Mouse (Mus musculus): Measurements from ENCODE around the gene Abcb5.

The Abcb5 gene

DNA sequence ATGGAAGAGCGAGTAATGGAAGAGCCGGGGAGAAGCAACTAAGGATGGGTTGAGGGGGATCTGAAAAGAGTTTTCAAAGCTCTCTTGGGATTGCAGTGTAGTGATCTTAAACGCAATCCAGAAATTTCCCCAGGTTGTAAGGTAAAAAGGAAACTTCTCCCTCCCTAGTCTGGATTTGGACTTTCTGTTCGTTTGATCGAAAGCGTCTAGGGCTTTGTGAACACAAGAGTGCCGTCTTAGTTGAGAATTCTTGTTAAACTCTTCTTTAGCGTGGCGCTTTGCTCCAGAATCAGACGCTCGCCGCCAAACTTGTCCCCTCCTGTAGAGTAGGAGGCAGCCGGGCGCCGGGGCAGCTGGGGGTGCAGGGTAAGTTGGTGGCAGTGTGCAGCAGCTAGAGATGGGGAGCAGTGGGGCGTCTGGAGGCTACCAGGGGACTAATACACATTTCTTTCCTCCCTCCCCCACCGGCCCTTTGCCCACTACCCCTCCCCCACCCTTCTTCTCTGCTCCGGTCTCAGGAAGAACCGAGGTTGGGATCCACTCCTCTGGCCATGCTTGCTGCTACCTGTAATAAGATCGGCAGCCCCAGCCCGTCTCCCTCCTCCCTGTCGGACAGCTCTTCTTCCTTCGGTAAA, 118.2 kb downstream of the Abcb5 start:
- DNase-seq, result no peak

DNA sequence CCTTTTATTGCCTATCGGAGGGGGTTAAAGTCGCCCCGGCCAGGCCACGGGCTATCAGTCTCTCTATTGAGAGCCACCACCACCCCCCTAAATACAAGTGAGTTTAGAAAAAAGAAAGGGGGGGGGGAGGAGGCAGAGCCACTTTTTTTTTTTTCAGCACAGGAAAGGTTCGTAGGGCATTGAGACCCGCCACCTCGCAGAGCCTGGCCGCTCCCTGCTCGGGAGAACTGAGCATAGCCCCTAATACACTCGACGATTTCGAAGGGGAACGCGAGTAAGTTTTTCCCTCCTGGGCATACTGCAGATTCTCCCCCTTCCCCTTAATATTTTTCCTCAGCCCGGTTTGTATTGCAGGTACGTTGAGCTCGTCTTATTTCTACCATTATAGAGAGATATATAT, 118.8 kb downstream of the Abcb5 start:
- DNase-seq, result no peak

DNA sequence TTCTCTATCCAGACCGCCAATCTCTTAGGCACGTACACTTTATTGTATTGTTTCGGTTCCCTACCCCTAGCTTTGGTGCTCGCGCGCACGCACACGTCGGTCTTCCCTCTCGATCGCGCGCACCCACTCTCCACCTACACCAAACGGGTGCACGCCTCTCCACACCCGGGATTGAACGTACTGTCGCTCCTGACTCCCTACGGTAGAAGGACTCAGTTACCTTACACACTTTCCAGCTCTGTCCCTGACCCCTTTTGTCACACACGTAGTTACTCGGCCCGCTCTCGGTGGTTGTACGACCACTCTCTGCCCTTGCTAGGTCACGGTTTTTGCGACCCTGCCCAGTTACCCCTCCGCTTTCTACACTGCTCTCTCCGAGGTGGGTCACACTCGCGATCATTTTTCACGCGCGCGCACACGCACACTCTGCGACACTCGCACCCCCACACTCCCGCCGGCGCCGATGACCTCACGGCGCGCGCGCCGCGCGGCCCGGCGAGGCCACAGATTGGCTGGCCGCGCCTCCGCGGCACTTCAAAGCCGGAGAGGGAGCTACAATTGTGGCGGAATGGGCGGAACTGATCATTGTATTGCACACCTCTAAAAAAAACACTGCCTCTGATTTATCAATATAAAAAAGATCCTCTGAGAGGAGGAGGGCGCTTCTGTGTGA, 119.4 kb downstream of the Abcb5 start:
- peak; percentile 21 for DNase-seq

DNA sequence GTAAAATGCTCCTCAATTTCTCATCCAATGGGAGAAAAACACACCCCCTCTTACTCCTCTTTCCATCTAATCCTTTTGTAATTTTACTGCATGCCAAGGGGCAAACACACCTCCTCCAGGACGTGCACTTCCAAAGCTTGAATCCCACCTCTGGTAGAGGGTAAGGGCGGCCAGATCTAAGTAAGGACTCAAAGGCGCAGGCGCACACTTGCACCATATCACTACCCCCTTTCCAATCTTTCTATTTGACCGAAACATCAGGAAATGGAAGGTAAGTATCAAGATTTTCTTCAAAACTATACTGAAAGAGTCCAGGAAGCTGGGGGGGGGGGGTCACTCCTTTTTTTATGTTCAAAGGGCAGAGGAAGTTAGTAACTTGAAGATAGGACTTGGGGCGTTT, 120.0 kb downstream of the Abcb5 start, which contains the start of gene Sp8:
Gene Sp8 (plus strand): TSS at position 109 of the 400 bp plus-strand sequence.
- no peak for DNase-seq

DNA sequence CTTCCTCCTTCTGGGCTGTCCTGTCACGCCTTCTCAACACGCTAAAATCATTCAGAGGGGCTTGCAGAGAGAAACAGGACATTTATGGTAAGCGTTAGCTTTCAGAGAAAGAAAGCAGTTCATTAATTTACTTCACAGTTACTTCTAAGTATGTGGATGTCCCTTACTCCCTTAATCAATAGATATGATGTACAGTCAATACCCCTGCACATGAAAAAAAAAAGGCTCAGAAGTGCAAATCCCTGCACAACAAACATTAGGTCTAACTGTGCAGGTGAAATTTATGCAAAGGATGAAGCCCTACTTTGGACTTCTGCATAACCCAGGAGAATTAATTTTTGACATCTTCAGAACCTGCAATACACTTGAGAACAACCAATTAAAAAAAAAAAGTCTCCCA, 120.9 kb downstream of the Abcb5 start:
- no peak for DNase-seq

DNA sequence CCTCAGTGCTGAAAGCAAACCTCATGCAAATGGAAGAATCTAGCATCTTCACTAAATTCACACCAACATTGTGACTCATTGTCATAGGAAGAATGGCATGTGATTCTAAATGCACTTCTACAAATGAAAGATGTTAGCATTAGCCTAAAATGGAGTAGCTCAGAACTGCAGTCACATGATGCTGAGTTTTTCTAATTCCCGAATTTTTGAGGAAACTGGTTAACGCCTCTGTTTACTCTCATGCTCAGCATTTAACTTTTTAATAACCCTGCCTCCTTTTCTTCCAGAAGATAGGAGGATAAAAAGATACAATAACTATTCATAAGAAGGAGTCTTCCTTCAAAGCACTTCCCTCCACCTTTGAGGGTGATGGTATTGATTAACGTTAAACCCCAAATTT, 121.4 kb downstream of the Abcb5 start:
- no peak for DNase-seq

DNA sequence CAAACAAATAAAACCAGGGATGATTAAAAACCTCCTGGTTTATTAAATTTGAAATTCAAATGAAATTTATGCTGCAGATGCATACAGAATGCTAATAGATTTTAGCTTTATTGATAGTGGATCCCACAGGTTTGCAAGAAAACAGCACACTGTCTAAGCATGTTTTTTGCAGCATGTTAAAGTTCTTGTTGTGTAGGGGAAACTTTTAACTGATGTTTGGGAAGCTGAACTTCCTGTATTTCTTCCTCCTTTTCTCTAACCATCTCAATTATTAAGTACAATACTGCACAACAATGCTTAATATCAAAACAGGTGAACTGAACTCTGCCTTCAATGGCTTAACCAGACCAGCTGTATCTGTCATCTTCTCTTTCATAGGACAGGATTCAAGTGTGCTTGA, 122.1 kb downstream of the Abcb5 start:
- DNase-seq, result no peak

DNA sequence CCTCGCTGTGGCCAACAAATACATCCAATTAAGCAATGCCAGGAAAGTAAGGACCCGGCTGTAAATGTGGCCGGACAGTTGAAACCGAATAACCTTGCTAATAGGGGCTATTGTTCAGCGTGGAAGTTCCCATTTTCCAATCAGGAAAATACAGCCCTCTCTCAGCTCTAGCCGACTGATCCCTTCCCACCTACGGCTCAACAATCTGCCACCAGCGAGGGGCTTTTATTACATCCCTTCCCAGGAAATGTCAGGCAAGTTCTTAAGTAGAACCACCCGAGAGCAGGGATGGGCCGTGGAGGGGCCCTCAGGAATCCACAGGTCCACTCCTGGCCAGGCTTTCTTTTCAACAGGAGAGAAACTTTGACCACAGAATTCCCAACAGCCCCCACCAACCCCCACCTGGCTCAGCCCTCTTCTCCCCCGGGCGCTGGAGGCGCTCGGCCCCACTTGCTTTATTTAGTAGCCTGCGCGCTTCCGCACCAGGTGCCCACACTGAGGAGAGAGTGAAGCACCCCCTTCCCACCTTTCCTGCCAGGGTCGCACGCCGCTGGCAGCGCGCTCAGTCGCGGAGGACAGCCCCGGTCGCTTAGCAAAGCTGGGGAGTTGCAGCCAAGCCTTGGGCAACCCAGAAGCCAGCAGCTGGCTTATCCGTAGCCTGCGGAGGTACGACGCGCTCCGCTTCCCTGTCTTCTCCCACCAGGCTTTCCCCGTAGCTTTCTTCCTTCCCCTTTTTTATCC, 123.4 kb downstream of the Abcb5 start:
- DNase-seq, result no peak

DNA sequence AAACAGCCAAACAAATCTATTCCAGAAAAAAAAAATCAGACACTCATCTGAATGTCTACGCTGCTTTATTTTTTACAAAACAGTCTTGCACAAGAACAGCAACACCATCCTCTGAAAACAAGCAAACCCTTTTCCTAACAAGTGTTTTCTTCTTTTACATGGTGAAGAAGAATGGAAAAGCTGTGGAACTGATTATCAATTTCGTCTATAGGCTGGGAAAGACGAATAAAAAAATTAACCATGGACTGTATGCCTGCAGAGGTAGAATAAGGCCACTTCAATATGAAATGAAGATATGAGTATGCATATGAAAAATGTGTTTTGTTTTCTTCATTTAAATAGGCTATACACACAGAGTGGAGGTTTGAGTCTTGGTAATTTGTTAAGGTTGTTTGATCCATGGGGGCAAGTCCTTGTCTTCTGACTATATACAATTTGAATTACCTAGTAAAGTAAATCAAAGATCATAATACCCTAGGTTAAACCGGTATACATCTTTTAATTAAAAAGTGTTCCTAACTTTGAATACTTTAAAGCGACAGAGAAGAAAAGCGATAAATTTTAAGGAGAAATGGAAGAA, 124.2 kb downstream of the Abcb5 start:
- DNase-seq, result no peak

DNA sequence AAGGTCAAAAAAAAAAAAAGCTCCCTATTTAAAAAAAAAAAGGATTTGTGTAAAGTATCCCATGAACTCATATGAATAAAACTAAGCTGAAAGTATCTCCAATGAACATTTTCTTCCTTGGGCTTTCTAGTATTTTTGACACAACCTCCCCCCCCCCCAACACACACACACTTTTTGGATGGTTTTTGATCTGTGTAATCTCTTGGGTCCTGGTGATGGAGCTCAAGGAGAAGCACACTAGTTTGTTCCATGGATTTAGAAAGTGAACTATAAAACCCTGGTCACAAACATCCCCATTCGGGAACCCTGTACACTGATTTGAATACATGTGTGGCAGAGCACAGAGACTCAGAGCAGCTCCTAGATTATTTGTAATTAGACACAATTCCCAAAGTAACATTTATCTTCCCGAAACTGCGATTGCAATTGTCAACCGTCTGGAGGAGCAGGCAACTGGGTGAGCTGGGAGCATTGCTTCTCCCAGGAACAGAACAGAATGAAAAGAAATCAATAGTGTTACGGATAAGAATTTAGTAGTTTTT, 124.8 kb downstream of the Abcb5 start:
- no peak for DNase-seq

DNA sequence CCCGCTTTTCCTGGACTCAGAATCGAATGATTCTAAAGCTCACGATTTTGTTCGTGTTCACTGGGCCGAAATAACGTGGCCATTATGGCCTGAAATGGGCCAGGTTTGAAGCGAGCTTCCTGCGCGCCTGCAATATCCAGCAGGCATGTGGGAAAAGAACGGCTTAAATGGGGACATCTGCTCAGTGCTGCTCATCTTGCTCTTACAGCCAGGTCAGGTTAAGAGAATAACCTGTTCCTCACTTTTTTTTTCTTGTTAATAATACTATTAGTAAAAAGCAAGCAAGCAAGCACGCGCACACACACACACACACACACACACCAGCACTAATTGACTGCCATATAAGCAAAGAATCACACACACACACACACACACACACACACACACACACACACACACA, 125.4 kb downstream of the Abcb5 start:
- no peak for DNase-seq

DNA sequence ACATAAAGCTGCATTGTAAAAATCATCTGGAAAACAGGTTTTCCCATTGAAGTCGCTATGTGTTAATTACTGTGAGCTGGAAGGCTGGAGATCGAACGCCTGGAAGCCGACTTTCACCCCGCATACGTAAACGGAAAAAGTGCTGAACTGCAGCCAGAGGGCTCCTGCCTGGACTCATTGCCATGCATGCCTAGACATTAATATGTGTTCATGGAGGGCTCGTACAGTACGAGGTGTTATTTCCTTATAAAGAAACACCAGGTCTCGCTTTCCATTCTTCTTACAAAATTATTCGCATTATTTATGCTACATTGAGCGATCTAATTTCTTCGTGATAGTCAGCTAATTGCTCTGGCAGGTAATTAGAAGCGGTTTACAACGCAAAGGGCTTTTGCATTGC, 125.9 kb downstream of the Abcb5 start:
- DNase-seq, result no peak

DNA sequence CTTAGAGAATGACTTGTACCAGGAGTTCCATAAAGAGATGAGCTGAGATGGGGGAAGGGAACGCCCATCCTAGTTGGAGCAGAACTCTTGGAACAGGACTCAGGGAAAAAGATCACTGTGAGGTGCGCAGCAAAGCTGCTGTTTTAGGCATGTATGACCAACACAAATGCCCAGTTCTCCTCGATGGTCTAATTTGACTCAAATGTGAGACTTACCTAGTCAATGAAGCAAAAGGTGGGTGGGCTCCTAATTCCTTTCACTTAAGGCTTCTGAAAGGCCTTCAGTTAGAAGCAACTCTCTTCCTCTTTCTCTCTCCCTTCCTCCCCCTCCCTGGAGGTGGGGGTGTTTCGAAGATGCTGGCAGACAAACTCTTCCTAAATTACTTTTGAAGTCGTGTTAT, 126.8 kb downstream of the Abcb5 start:
- DNase-seq, result no peak

DNA sequence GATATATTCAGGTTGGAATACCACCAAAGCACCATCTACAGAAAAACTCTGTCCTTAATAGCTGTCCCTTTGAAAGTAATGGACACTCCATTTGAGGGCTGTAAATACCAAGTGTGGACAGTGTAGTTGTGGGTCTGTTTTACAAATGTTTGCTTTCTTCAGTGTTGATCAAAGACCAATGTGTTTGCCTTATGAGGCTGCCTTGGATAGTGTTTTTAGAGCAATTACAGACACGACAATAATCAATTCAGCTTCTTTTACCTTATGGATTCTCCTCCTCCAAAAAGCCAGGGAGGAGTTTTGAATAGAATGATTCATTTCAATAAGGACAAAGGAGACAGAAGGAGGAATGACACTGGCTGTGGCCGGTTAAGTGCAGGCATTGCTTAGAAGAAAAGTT, 128.0 kb downstream of the Abcb5 start:
- DNase-seq, result no peak

DNA sequence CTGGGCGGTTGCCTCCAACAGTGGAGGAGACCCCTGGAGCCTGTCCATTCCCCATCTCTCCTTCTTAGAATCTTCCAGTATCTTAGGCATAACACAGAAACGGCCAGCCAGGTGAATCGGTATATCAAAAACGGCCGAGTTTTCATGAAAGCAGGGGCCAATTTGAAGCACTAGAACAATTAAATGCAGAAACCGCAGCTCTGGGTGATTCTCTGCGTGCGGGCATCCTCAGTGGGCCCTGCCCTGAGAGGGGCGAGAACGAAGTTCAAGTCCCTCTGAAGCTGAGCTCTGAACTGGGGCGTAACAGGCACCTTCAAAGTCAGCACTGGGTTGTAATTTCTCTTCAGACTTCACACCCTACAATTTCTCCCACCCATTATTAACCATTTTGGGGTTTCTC, 128.9 kb downstream of the Abcb5 start:
- DNase-seq, result no peak

DNA sequence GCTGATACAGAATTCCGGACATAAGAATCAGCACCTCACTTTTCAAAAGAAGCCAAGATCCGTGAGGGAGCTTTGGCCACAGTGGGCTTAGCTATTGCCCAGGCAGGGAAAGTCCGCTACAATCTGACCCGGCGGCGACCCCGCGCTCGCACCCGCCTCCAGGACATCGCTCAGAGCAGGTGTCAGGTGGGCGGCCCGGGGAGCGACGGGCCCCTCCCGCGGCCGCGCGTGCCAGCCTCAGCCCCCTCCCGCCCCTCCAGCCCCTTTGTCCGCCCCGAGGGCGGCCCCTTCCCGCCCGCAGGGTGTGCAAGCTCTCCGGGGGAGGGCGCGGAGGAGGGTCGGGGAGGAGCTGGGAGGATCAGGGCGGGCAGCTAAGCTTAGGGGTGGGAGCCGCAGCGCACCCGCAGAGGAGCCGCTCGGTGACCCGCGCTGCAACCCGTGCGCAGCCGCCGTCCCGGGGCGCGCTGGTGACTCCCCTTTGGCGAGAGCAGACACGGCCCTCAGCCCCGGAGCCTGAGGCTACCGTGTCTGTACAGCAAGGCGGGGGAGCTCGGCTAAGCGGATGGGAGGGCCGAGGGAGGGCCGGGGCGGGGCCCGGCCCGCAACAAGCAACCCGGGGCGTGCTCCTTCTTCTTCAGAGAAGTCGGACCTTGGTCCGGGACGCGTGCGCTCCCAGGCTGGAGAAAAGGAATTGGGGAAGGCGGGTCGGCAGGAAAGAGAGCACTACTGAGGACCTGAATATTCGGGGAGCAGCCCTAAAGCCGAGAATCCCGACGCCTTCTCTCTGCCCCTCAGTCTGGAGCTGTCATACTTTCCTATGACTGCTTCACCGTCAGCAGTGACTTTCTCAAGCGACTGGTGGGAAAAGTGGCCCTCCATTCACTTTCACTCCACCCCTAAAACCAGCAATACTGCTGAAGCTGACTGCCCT, 129.5 kb downstream of the Abcb5 start:
- peak; percentile 11 for DNase-seq

DNA sequence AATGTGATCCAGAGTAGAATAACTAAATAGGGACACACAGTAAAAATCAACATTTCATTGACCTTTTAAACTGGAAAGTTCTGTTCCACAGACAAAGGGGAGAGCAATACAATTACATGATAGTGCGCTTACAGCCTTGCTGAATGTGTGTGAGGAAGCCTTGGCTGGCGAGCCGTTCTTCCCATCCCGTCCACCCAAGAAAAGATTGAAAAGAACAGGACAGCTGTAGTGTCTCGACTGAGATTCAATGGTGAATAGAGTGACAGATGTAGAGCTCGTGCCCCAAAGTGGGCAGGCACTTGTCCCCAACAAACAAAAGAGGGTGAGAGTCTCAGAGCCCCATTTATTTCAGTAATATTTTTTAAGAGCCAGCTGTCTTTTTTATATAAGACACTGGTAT, 136.3 kb downstream of the Abcb5 start:
- no peak for DNase-seq
